Mouse (Mus musculus) monocyte, adult 5-6 weeks (primary cell): ENCODE data around the gene Gm20806. TPM values are rescaled to one million over a fixed set of nuclear protein-coding genes. Genes with fewer than 3 reads are reported as not detected.
"Not testable (repeated sequence)": the region's sequence is repeated elsewhere in the genome, so short reads cannot be mapped to it uniquely, and the experiment has no call there.

Source experiments
- ATAC-seq: fragments of 153-309, 156-312 bp; replicated peaks from 2 replicates; pipeline ENCODE4 v1.8.0; 2017; ENCODE audit warnings: mild to moderate bottlenecking; ENCODE audit not compliant: low TSS enrichment, insufficient number of reproducible peaks, severe bottlenecking, poor library complexity, low FRiP score
- total RNA-seq: library from RNA; stranded (forward); fragments of 200-1000, 200-491, 200-594 nt; gene quantifications from 3 replicates; pipeline ENCODE4 v1.2.3, GENCODE M21; 2017

The Gm20806 gene
- not detected in 3 replicates for total RNA-seq

GRCm38 (mm10) chrY:78837956-78838355, at the start of gene Gm20806:
TSS of gene Gm20806 (minus strand) at chrY:78838056.
- not testable (repeated sequence) for ATAC-seq
